Mouse (Mus musculus): ENCODE data around the gene Pam. TPM values are rescaled to one million over a fixed set of nuclear protein-coding genes. Genes with fewer than 3 reads are reported as not detected.

Gene Pam
- total RNA-seq, 2 experiments from 2014 or later, result 108 to 114 TPM

GRCm38 (mm10) chr1:97851601-97852175 is 243.8 kb downstream of the Pam start:
- no peak for DNase-seq
- intact Hi-C loops (cut with DNase I), result no loop called here

GRCm38 (mm10) chr1:97848601-97849241 is 246.7 kb downstream of the Pam start:
- intact Hi-C loops (cut with DNase I), result no loop called here
- no peak for DNase-seq

- intact Hi-C loops (cut with DNase I), result no loop called here
- DNase-seq, result peak; percentile 70
These were observed 252.0 kb downstream of the Pam start for GRCm38 (mm10) chr1:97843220-97843992.

GRCm38 (mm10) chr1:97834354-97834822 is 261.1 kb downstream of the Pam start:
- DNase-seq, result peak; percentile 7
- intact Hi-C loops (cut with DNase I), result no loop called here

GRCm38 (mm10) chr1:97833466-97834353 is 261.7 kb downstream of the Pam start:
- DNase-seq, result peak; percentile 93
- intact Hi-C loops (cut with DNase I), result no loop called here

- intact Hi-C loops (cut with DNase I), result no loop called here
- DNase-seq, result no peak
These were observed 267.4 kb downstream of the Pam start for GRCm38 (mm10) chr1:97828087-97828486.

GRCm38 (mm10) chr1:97827566-97827965 is 267.9 kb downstream of the Pam start:
- DNase-seq, result no peak
- intact Hi-C loops (cut with DNase I), result no loop called here

- DNase-seq, result no peak
- intact Hi-C loops (cut with DNase I), result no loop called here
These were observed 272.5 kb downstream of the Pam start for GRCm38 (mm10) chr1:97822904-97823303.

- intact Hi-C loops (cut with DNase I), result no loop called here
- no peak for DNase-seq
These were observed 273.2 kb downstream of the Pam start for GRCm38 (mm10) chr1:97822203-97822602.

GRCm38 (mm10) chr1:97821282-97821681 is 274.2 kb downstream of the Pam start:
- DNase-seq, result no peak
- intact Hi-C loops (cut with DNase I), result no loop called here

GRCm38 (mm10) chr1:97809255-97809912 is 286.1 kb downstream of the Pam start:
- DNase-seq, result no peak

GRCm38 (mm10) chr1:97804520-97804919 is 290.9 kb downstream of the Pam start:
- intact Hi-C loops (cut with DNase I), result loop anchor here (10.0 kb wide), 3 partner anchors 550 to 770 kb away; no protein-coding TSS in a partner anchor
- no peak for DNase-seq

More at GRCm38 (mm10) chr1:97809255-97809912, 286.1 kb downstream of the Pam start:
- intact Hi-C loops (cut with DNase I), result loop anchor here (5.0 to 10.0 kb wide), 4 partner anchors 545 to 775 kb away; no protein-coding TSS in a partner anchor

GRCm38 (mm10) chr1:97802207-97802902 is 293.1 kb downstream of the Pam start:
- intact Hi-C loops (cut with DNase I), result loop anchor here (10.0 kb wide), 3 partner anchors 552 to 768 kb away; no protein-coding TSS in a partner anchor
- DNase-seq, result no peak

GRCm38 (mm10) chr1:97795936-97796335 is 299.5 kb downstream of the Pam start:
- DNase-seq, result no peak
- intact Hi-C loops (cut with DNase I), result no loop called here

GRCm38 (mm10) chr1:97794110-97794509 is 301.3 kb downstream of the Pam start:
- intact Hi-C loops (cut with DNase I), result no loop called here

GRCm38 (mm10) chr1:97788490-97788889 is 307.0 kb downstream of the Pam start:
- no peak for DNase-seq
- intact Hi-C loops (cut with DNase I), result no loop called here

More at GRCm38 (mm10) chr1:97794110-97794509, 301.3 kb downstream of the Pam start:
- DNase-seq, result no peak

GRCm38 (mm10) chr1:97787674-97788073 is 307.8 kb downstream of the Pam start:
- no peak for DNase-seq
- intact Hi-C loops (cut with DNase I), result no loop called here

- intact Hi-C loops (cut with DNase I), result no loop called here
- DNase-seq, result no peak
These were observed 309.6 kb downstream of the Pam start for GRCm38 (mm10) chr1:97785685-97786393.

GRCm38 (mm10) chr1:97784928-97785327 is 310.5 kb downstream of the Pam start:
- intact Hi-C loops (cut with DNase I), result no loop called here
- DNase-seq, result no peak

Data from left cerebral cortex, postnatal 4 days (tissue).